Mouse (Mus musculus) intestine, embryonic 16.5 days (tissue): ENCODE measurements around the gene Gsdma2. TPM values are rescaled to one million over a fixed set of nuclear protein-coding genes. Genes with fewer than 3 reads are reported as not detected.
"Not testable (repeated sequence)": the region's sequence is repeated elsewhere in the genome, so short reads cannot be mapped to it uniquely, and the experiment has no call there.

Experiments used
- ATAC-seq: fragments of 200-750 bp; cut with Nextera tagmentation; 2 replicates; pipeline ENCODE4 v1.8.0; 2017; ENCODE audit warnings: moderate TSS enrichment, moderate library complexity
- H3K27ac ChIP-seq: fragments of 300-500 bp; sonication (generic); 2 replicates; pipeline ENCODE4 v1.5.1; 2014; ENCODE audit warnings: mild to moderate bottlenecking, low read length
- H3K27me3 ChIP-seq: fragments of 300-500 bp; sonication (generic); replicated peaks from 2 replicates; pipeline ENCODE4 v1.6.1; 2014; ENCODE audit warnings: low read length, control low read depth, mixed read lengths; ENCODE audit not compliant: control insufficient read depth, insufficient read depth
- H3K36me3 ChIP-seq: fragments of 300-500 bp; sonication (generic); 2 replicates; pipeline ENCODE4 v1.6.1; 2014; ENCODE audit warnings: low read length, control low read depth; ENCODE audit not compliant: control insufficient read depth, insufficient read depth
- H3K4me1 ChIP-seq: fragments of 300-500 bp; sonication (generic); 2 replicates; pipeline ENCODE4 v1.6.1; 2014; ENCODE audit warnings: low read length, control low read depth, mixed read lengths; ENCODE audit not compliant: control insufficient read depth, insufficient read depth
- H3K4me2 ChIP-seq: fragments of 300-500 bp; sonication (generic); 2 replicates; pipeline ENCODE4 v1.6.1; 2014; ENCODE audit warnings: low read depth, low read length, control low read depth
- H3K4me3 ChIP-seq: fragments of 300-500 bp; sonication (generic); 2 replicates; pipeline ENCODE4 v1.5.1; 2014; ENCODE audit warnings: mild to moderate bottlenecking, low read length
- H3K9ac ChIP-seq: fragments of 300-500 bp; sonication (generic); 2 replicates; pipeline ENCODE4 v1.6.1; 2014; ENCODE audit warnings: low read depth, low read length
- H3K9me3 ChIP-seq: fragments of 300-500 bp; sonication (generic); 2 replicates; pipeline ENCODE4 v1.6.1; 2016; ENCODE audit warnings: low read length, control low read depth; ENCODE audit not compliant: control insufficient read depth
- WGBS: fragments of 180-500 bp; shearing (Covaris S2); extraction: QIAGEN DNeasy Blood & Tissue Kit; methylation state at CpG from one replicate; pipeline ENCODE4 v1.1.7; 2014; 5-methylcytosine and 5-hydroxymethylcytosine counted together
- polyA plus RNA-seq: library from polyadenylated mRNA; unstranded; fragments of >200 nt; fragmentation: Nextera tagmentation; extraction: Ambion mirVana; gene quantifications from 2 replicates; pipeline ENCODE4 v1.2.1, GENCODE M21; 2015

Gene Gsdma2
- 0.58 and 0.93 TPM in 2 replicates for polyA plus RNA-seq

DNA sequence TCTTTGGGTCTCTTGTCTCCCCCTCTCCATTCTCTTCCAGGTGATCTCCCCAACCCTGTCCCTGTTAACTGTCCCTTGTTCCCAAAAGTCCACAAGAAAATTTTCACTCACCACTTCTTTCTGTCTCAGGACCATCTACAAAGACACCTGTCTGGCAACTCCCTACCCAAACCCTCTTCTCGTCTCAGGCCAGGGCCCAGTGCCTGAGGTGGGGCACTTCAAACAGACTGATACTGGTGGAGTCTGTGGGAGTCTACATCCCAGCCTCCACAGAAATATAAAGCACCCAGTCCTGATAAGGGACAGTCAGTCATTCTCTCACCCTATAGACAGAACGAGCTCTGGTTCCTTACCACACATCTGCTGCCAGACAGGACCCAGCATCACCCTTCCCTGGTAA lies at the start of gene Gsdma2:
TSS of gene Gsdma2 (plus strand) at position 301 of the 400 bp plus-strand sequence.
- Histone ChIP-seq H3K9me3 (no peaks in the 10 kb centered on the region), H3K4me3 (no peak within 1 kb of the TSS), H3K9ac (no peak within 1 kb of the TSS), H3K27ac (no peak within 1 kb of the TSS), H3K36me3 (no peaks in the 10 kb centered on the region), H3K27me3 (no peaks in the 10 kb centered on the region), H3K4me1 (no peaks in the 10 kb centered on the region), H3K4me2 (no peak within 1 kb of the TSS)
- no peak for ATAC-seq
- 33% methylated on average over 2 of the region's 2 CpGs for WGBS

DNA sequence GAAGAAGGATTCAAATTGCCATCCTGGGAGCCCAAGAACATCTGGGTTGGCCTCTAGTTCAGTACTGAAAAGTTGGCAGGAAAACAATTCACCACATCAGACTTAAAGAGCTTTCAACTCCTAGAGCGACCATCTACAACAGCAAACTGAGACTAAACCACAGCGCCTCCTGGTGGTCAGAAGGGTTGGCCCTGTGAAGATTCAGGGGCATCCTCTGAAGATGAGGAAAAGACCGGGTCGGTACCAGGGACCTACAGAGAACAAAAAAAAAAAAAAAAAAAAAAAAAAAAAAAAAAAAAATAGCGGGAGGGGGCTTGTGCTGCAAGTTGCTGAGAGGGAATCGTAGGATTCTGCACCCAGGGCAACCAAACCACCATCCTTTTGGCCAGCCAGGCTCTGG lies 49.2 kb upstream of the Gsdma2 start:
- peaks cover 6% of the 10 kb centered on the region; the same call in 1 of the 2 replicates for H3K4me1 ChIP-seq
- H3K36me3 ChIP-seq: no peaks in the 10 kb centered on the region
- no peaks in the 10 kb centered on the region for H3K9me3 ChIP-seq
- H3K4me3 ChIP-seq: no peak overlapping the region
- WGBS: 38% methylated on average over 6 of the region's 6 CpGs
- no peak overlapping the region for H3K9ac ChIP-seq
- no peak overlapping the region for H3K4me2 ChIP-seq
- no peak for ATAC-seq
- H3K27me3 ChIP-seq: peaks cover 10% of the 10 kb centered on the region; the same call in 1 of the 2 replicates
- H3K27ac ChIP-seq: no peak overlapping the region

DNA sequence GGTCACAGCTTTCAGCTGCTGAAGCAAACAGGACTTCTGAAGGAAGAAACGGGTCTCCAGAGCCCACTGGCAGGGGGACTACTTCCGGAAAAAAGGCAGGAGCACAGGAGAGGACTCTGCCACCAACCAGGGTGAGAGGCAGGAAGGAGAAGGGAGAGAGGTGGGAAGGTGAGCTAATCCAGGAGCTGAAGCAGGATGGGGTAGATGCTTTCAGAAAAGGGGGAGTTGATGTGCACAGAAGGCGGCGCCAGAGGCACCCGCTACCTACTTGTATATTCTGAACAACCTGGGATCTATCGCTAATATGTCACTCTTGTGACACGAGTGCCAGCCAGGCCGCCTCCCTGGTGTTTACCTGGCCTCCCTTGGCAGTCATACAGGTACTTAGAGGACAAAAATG lies 48.6 kb upstream of the Gsdma2 start, which contains the start of gene Lrrc3c:
TSS of gene Lrrc3c (plus strand) at position 301 of the 400 bp plus-strand sequence.
- Histone ChIP-seq H3K4me3 (no peak within 1 kb of the TSS), H3K9ac (no peak within 1 kb of the TSS), H3K4me1 (peaks cover 6% of the 10 kb centered on the region; the same call in 1 of the 2 replicates), H3K27me3 (peaks cover 10% of the 10 kb centered on the region; the same call in 1 of the 2 replicates), H3K9me3 (no peaks in the 10 kb centered on the region), H3K27ac (no peak within 1 kb of the TSS), H3K36me3 (no peaks in the 10 kb centered on the region), H3K4me2 (no peak within 1 kb of the TSS)
- 73% methylated on average over 8 of the region's 8 CpGs for WGBS
- no peak for ATAC-seq

DNA sequence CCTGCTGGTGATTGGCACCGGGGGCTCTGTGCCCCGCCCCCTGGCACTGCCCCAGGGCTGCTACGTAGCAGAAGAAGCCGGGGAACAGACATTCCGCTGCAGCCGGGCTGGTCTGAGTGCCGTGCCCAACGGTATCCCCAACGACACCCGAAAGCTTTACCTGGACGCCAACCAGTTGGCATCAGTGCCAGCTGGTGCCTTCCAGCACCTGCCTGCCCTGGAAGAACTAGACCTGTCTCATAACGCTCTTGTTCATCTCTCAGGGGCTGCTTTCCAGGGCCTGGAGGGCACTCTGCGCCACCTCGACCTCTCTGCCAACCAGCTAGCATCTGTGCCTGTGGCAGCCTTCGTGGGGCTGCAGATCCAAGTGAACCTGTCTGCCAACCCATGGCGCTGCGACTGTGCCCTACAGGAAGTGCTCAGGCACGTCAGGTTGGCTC lies 47.7 kb upstream of the Gsdma2 start:
- Histone ChIP-seq H3K9ac (no peak overlapping the region), H3K27ac (no peak overlapping the region), H3K4me3 (no peak overlapping the region), H3K4me1 (peaks cover 6% of the 10 kb centered on the region; the same call in 1 of the 2 replicates), H3K27me3 (peaks cover 10% of the 10 kb centered on the region; the same call in 1 of the 2 replicates), H3K9me3 (no peaks in the 10 kb centered on the region), H3K36me3 (no peaks in the 10 kb centered on the region), H3K4me2 (no peak overlapping the region)
- no peak for ATAC-seq
- 63% methylated on average over 18 of the region's 18 CpGs for WGBS

DNA sequence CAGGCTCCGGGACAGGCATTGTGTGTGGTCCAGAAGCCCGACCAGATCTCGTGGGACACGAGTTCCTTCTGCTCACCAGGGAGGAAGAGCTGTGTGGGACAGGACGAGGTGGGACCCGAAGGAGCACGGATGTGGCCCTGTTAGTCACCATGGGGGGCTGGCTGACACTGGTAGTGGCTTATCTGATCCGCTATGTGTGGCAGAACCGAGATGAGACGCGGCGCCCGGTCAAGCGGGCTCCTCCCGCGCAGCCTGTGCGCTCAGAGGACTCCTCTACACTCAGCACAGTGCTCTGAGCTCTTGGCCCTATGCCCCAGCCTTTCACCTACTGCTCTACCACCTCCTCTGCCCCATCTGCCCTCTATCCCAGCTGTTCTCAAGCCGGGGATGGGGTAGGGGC lies 47.3 kb upstream of the Gsdma2 start:
- no peak for ATAC-seq
- peaks cover 6% of the 10 kb centered on the region; the same call in 1 of the 2 replicates for H3K4me1 ChIP-seq
- peaks cover 10% of the 10 kb centered on the region; the same call in 1 of the 2 replicates for H3K27me3 ChIP-seq
- no peak overlapping the region for H3K4me2 ChIP-seq
- WGBS: 41% methylated on average over 18 of the region's 18 CpGs
- H3K4me3 ChIP-seq: no peak overlapping the region
- H3K9me3 ChIP-seq: no peaks in the 10 kb centered on the region
- no peak overlapping the region for H3K9ac ChIP-seq
- no peaks in the 10 kb centered on the region for H3K36me3 ChIP-seq
- no peak overlapping the region for H3K27ac ChIP-seq

DNA sequence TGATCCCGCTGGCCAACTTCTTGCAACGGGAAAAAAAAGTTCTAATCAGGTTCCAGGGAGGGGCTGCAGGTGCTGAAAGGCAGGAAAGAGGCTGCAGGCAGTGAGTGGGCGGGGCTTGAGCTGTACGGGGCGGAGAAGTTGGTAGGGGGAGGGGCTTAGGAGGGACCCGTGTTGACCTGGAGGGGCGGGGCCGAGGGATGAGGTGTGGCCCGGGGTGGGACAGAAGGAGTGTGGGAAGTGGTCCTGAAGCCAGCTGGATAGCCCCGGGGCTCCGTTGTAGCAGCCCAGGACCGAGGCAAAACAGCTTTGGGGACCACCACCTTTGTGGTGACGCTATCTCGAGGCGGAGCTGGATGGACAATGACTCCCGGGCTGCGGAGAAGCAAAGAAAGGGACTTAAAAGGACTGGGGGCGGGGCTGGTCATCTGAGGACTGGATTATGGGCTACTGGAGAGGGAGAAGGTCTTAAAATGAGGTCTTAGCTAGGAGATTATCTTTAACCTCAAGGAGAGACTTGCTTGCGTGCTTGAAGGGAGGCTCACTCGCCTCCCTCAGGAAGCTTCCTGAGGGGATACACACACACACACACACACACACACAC lies 44.4 kb upstream of the Gsdma2 start:
- H3K27ac ChIP-seq: no peak overlapping the region
- under 1% methylated on average over 20 of the region's 20 CpGs for WGBS
- no peaks in the 10 kb centered on the region for H3K9me3 ChIP-seq
- peak overlapping the region; percentile 67 for H3K4me2 ChIP-seq
- ATAC-seq: peak; percentile 73
- H3K27me3 ChIP-seq: peaks cover 10% of the 10 kb centered on the region; the same call in 1 of the 2 replicates
- H3K9ac ChIP-seq: peak overlapping the region; percentile 49; the same call in 1 of the 2 replicates
- peaks cover 6% of the 10 kb centered on the region; the same call in 1 of the 2 replicates for H3K4me1 ChIP-seq
- H3K36me3 ChIP-seq: no peaks in the 10 kb centered on the region
- peak overlapping the region; percentile 50 for H3K4me3 ChIP-seq

DNA sequence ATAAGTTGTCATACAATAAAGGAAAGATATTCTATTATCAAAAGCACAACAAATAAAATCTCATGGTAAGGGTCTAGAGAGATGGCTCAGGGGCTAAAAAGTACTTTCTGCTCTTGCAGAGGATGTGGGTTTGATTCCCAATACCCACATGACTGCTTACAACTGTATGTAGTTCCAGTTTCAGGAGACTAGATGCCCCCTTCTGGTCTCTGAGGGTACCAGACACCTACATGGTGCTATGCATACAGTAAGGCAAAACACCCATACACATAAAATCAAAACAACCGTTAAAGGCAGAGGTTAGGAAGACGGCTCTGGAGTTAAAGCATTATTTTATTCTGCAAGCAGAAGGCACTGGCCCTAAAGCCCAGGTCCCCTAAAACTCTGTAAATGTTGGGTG lies 42.6 kb upstream of the Gsdma2 start:
- no peak overlapping the region for H3K4me2 ChIP-seq
- no peak for ATAC-seq
- H3K27me3 ChIP-seq: peaks cover 6% of the 10 kb centered on the region; the same call in 1 of the 2 replicates
- H3K36me3 ChIP-seq: no peaks in the 10 kb centered on the region
- H3K9ac ChIP-seq: no peak overlapping the region
- WGBS: 89% methylated on average over 2 of the region's 2 CpGs
- H3K9me3 ChIP-seq: no peaks in the 10 kb centered on the region
- H3K4me1 ChIP-seq: peaks cover 6% of the 10 kb centered on the region; the same call in 1 of the 2 replicates
- no peak overlapping the region for H3K4me3 ChIP-seq
- no peak overlapping the region for H3K27ac ChIP-seq

DNA sequence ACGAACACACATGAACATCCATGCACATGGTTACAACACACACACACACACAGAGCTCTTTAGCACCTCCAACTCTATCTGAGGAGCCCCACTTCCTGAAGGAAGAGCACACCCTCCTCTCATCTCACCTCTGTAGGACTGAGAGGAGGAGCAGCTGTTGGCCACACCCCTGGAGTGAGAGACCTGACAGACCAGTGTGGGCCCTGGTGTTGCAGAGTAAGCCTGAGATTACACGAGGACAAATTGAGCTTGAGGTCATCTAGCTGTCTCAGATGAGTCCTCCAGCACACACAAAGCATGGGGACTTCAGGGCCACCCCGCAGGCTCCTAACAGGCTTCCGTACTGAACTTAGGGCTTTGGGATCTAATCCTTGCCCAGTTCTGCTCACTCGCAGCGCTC lies 41.6 kb upstream of the Gsdma2 start:
- H3K27ac ChIP-seq, H3K36me3 ChIP-seq, H3K9ac ChIP-seq, H3K4me3 ChIP-seq, ATAC-seq, H3K4me2 ChIP-seq, H3K4me1 ChIP-seq, H3K9me3 ChIP-seq, H3K27me3 ChIP-seq: not testable (repeated sequence)
- WGBS: 65% methylated on average over 6 of the region's 6 CpGs

DNA sequence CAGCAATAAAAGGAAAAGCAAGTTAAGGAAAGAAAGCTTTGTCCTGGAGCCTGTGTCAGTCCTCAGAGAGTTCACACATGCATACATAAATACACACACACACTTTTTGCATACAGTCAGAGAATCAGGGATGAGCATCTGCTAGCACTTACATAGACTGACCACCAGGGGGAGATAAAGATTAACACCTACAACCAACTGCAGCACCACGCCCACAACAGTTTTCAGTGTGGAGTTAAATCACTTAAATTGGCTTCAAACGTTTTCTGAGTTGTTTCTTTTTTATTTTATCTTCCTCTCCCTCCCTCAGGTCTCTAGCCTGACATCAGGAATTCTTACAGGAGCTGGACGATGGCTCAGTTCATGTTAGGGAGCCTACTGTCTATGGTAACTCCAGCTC lies 39.8 kb upstream of the Gsdma2 start:
- Histone ChIP-seq H3K36me3 (no peaks in the 10 kb centered on the region), H3K4me2 (no peak overlapping the region), H3K4me3 (no peak overlapping the region), H3K4me1 (peaks cover 5% of the 10 kb centered on the region; the same call in 1 of the 2 replicates), H3K9me3 (no peaks in the 10 kb centered on the region; the same call in 1 of the 2 replicates), H3K27ac (no peak overlapping the region), H3K9ac (no peak overlapping the region), H3K27me3 (no peaks in the 10 kb centered on the region)
- no peak for ATAC-seq
- WGBS: 11% methylated on average over 3 of the region's 3 CpGs
